Mouse (Mus musculus) limb, embryonic 14.5 days (tissue): ENCODE results near the gene Ugp2. TPM values are rescaled to one million over a fixed set of nuclear protein-coding genes. Genes with fewer than 3 reads are reported as not detected.

Experiments
- ATAC-seq: fragments of 200-750 bp; cut with Nextera tagmentation; 2 replicates; pipeline ENCODE4 v1.8.0; 2017; ENCODE audit warnings: low read depth, moderate number of reproducible peaks, moderate TSS enrichment; ENCODE audit not compliant: low FRiP score
- DNase-seq: peaks from one replicate; pipeline ENCODE4 v3.0.0-alpha.2; 2015; ENCODE audit warnings: low spot score
- H3K27ac ChIP-seq: fragments of 300-500 bp; sonication (generic); replicated peaks from 2 replicates; pipeline ENCODE4 v1.5.1; 2014; ENCODE audit warnings: low read depth, mild to moderate bottlenecking, low read length, moderate library complexity, mixed read lengths
- H3K27me3 ChIP-seq: fragments of 300-500 bp; sonication (generic); 2 replicates; pipeline ENCODE4 v1.6.1; 2014; ENCODE audit warnings: low read length, mixed read lengths; ENCODE audit not compliant: control insufficient read depth, insufficient read depth
- H3K36me3 ChIP-seq: fragments of 300-500 bp; sonication (generic); 2 replicates; pipeline ENCODE4 v1.6.1; 2014; ENCODE audit warnings: mild to moderate bottlenecking, low read length, moderate library complexity, mixed read lengths; ENCODE audit not compliant: control insufficient read depth, insufficient read depth
- H3K4me1 ChIP-seq: fragments of 300-500 bp; sonication (generic); 2 replicates; pipeline ENCODE4 v1.6.1; 2014; ENCODE audit warnings: antibody characterized with exemption, low read length, mixed read lengths; ENCODE audit not compliant: control insufficient read depth, insufficient read depth
- H3K4me2 ChIP-seq: fragments of 300-500 bp; sonication (generic); replicated peaks from 2 replicates; pipeline ENCODE4 v1.6.1; 2014; ENCODE audit warnings: low read depth, mild to moderate bottlenecking, low read length, moderate library complexity; ENCODE audit not compliant: severe bottlenecking
- H3K4me3 ChIP-seq: fragments of 300-500 bp; sonication (generic); replicated peaks from 2 replicates; pipeline ENCODE4 v1.5.1; 2014; ENCODE audit warnings: low read length
- H3K9ac ChIP-seq: fragments of 300-500 bp; sonication (generic); 2 replicates; pipeline ENCODE4 v1.6.1; 2014; ENCODE audit warnings: mild to moderate bottlenecking, low read depth, low read length, moderate library complexity; ENCODE audit not compliant: severe bottlenecking
- H3K9me3 ChIP-seq: fragments of 300-500 bp; sonication (generic); 2 replicates; pipeline ENCODE4 v1.6.1; 2016; ENCODE audit warnings: low read length; ENCODE audit not compliant: control insufficient read depth
- POLR2A ChIP-seq: fragments of 200-500 bp; IDR thresholded peaks from 2 replicates; pipeline ENCODE4 v1.8.0; 2012; ENCODE audit warnings: inconsistent platforms, mild to moderate bottlenecking, moderate library complexity, borderline replicate concordance; ENCODE audit not compliant: insufficient read depth, insufficient read length; ENCODE audit errors: extremely low read depth
- WGBS: fragments of 180-500 bp; shearing (Covaris S2); extraction: QIAGEN DNeasy Blood & Tissue Kit; methylation state at CpG from one replicate; pipeline ENCODE4 v1.1.7; 2014; 5-methylcytosine and 5-hydroxymethylcytosine counted together
- polyA plus RNA-seq, 2 experiments: library from polyadenylated mRNA; depleted of rRNA in 1 of 2; stranded (reverse) in 1 of 2; unstranded in 1 of 2; fragments of >200 nt; fragmentation: Nextera tagmentation in 1 of 2; extraction: Ambion mirVana in 1 of 2; gene quantifications; 2 replicates each; pipeline versions ENCODE4 v1.2.1 to v1.2.3; 2012 to 2014

The Ugp2 gene
- polyA plus RNA-seq, 2 experiments: 53.3 to 104 TPM

GRCm38 (mm10) chr11:21402481-21403254, 31.7 kb upstream of the Ugp2 start:
- Histone ChIP-seq H3K36me3 (no peaks in the 10 kb centered on the region), H3K9ac (no peak overlapping the region), H3K4me3 (no peak overlapping the region), H3K27ac (no peak overlapping the region), H3K4me2 (no peak overlapping the region), H3K4me1 (peaks cover 9% of the 10 kb centered on the region), H3K27me3 (no peaks in the 10 kb centered on the region), H3K9me3 (no peaks in the 10 kb centered on the region)
- no peak for DNase-seq
- 48% methylated on average over 5 of the region's 5 CpGs for WGBS
- ATAC-seq: no peak
- TF ChIP-seq POLR2A: no peak

GRCm38 (mm10) chr11:21401248-21401647, 30.2 kb upstream of the Ugp2 start:
- TF ChIP-seq POLR2A: no peak
- ATAC-seq: no peak
- WGBS: 87% methylated on average over 2 of the region's 2 CpGs

DNA sequence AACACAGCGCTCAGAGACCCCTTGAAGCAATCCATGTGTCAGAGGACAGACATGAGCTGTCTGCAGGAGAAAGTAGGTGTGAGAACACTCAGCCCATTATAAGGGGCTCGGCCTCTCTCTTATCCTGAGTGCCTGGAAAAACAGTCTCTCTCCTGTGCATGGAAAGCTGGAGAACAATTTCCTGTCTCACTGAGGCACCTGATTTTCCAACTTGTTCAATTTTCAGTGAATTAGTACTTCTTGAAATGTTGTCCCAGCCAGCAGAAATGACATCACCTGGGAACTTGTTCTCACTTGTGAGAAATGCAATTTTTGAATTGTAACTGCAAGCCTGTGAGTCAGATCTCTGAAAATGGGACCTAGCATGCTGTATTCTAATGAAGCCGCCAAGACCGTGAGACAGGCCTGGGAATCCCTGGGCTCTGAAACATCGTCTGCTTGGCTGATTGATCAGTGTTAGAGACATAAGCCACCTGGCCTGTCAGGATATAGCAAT, 28.2 kb upstream of the Ugp2 start:
- Histone ChIP-seq H3K27me3 (no peaks in the 10 kb centered on the region), H3K4me3 (no peak overlapping the region), H3K4me1 (peaks cover 9% of the 10 kb centered on the region), H3K9me3 (no peaks in the 10 kb centered on the region), H3K9ac (no peak overlapping the region), H3K4me2 (no peak overlapping the region), H3K27ac (peak overlapping the region; percentile 63), H3K36me3 (no peaks in the 10 kb centered on the region)
- ATAC-seq: peak; percentile 85
- no peak for TF ChIP-seq POLR2A
- whole genome bisulfite sequencing: 18% methylated on average over 5 of the region's 5 CpGs
- peak; percentile 69 for DNase-seq

More at GRCm38 (mm10) chr11:21401248-21401647, 30.2 kb upstream of the Ugp2 start:
- DNase-seq: no peak
- Histone ChIP-seq H3K27me3 (no peaks in the 10 kb centered on the region), H3K9me3 (no peaks in the 10 kb centered on the region), H3K4me1 (peaks cover 9% of the 10 kb centered on the region), H3K4me2 (no peak overlapping the region), H3K36me3 (no peaks in the 10 kb centered on the region), H3K9ac (no peak overlapping the region), H3K4me3 (no peak overlapping the region), H3K27ac (no peak overlapping the region)

DNA sequence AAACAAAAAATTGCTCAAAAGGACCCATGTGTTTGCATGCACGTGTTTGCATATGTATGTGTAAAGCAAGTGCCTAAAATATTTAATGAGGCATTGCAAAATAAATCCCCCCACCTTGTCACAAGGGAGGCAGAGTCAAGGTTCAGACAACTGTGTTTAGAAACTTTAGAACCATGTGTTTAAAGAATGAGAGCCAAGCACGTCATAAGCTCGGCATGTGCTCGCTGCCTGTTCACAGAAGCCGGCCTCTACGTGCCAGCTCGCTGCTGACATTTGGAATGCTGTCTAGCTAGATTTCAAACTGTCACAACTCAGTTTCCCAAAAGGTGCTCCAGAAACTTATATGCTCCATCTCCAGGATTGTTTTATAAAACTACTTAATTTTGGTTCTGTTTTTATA, 27.5 kb upstream of the Ugp2 start:
- no peak overlapping the region for H3K9ac ChIP-seq
- H3K36me3 ChIP-seq: no peaks in the 10 kb centered on the region
- ATAC-seq (peak; percentile 56), DNase-seq (peak; percentile 78)
- 11% methylated on average over 7 of the region's 7 CpGs for WGBS
- peaks cover 9% of the 10 kb centered on the region for H3K4me1 ChIP-seq
- H3K27ac ChIP-seq: no peak overlapping the region
- no peak overlapping the region for H3K4me3 ChIP-seq
- no peaks in the 10 kb centered on the region for H3K9me3 ChIP-seq
- TF ChIP-seq POLR2A: no peak
- no peak overlapping the region; the same call in 1 of the 2 replicates for H3K4me2 ChIP-seq
- H3K27me3 ChIP-seq: no peaks in the 10 kb centered on the region

DNA sequence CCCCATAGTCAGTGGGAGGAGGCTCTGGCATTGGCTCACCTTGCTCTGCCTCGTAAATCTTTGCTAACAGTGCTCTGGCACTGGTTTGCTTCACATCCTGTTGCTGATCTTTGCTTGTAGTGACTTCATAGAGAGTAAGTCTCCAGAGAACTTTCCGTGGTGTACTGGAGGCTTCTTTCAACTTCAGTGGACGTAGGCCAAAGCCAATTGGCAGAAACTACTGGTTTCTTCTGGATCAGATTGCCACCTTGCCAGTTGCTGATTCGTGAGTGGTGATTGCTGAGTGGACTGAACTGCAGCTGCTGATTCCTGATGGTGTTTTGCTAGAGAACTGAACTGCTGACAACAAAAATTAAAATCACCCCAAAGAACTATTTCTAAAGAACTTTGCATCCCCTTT, 15.8 kb upstream of the Ugp2 start:
- no peak overlapping the region for H3K9ac ChIP-seq
- no peak for TF ChIP-seq POLR2A
- H3K9me3 ChIP-seq: no peaks in the 10 kb centered on the region
- H3K4me2 ChIP-seq: no peak overlapping the region
- no peaks in the 10 kb centered on the region for H3K27me3 ChIP-seq
- 64% methylated on average over 4 of the region's 4 CpGs for WGBS
- ATAC-seq (no peak), DNase-seq (no peak)
- H3K27ac ChIP-seq: no peak overlapping the region
- no peaks in the 10 kb centered on the region for H3K4me1 ChIP-seq
- no peaks in the 10 kb centered on the region for H3K36me3 ChIP-seq
- H3K4me3 ChIP-seq: no peak overlapping the region

DNA sequence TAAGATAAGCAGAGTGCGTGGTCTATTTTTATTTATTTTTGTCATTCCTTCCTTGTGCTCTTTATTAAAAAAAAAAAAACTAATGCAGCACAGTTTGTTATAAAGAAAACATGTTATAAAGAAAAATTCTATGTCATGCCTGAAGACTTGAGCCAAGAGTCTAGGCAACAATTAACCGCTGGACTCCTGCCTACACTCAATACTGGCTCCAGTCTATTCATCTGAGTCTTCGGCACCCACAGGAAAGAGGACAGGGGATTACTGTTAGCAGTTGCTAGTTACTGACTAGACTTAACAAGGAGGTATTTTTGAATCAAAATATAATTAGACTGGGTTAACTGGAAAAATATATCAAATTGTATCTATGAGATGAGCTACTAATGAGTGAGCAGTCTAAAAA, 3.1 kb upstream of the Ugp2 start:
- H3K27me3 ChIP-seq: no peaks in the 10 kb centered on the region
- H3K9me3 ChIP-seq: no peaks in the 10 kb centered on the region
- no peak overlapping the region for H3K9ac ChIP-seq
- no peak for DNase-seq
- no peaks in the 10 kb centered on the region for H3K36me3 ChIP-seq
- peaks cover 7% of the 10 kb centered on the region; the same call in 1 of the 2 replicates for H3K4me1 ChIP-seq
- H3K4me2 ChIP-seq: no peak overlapping the region
- no peak for TF ChIP-seq POLR2A
- H3K27ac ChIP-seq: no peak overlapping the region
- no peak overlapping the region for H3K4me3 ChIP-seq
- 89% methylated on average over 3 of the region's 3 CpGs for WGBS
- ATAC-seq: no peak
